Mouse (Mus musculus) liver, postnatal 0 days (tissue): ENCODE results near the gene Sec22c.

Source experiments
- CTCF ChIP-seq: sonication (generic); IDR thresholded peaks from 2 replicates; pipeline ENCODE4 v1.5.1; 2016; ENCODE audit warnings: antibody characterized with exemption, low read depth
- EP300 ChIP-seq: IDR thresholded peaks from 2 replicates; pipeline ENCODE4 v1.6.1; 2016; ENCODE audit warnings: antibody characterized with exemption, low read depth, mild to moderate bottlenecking

DNA sequence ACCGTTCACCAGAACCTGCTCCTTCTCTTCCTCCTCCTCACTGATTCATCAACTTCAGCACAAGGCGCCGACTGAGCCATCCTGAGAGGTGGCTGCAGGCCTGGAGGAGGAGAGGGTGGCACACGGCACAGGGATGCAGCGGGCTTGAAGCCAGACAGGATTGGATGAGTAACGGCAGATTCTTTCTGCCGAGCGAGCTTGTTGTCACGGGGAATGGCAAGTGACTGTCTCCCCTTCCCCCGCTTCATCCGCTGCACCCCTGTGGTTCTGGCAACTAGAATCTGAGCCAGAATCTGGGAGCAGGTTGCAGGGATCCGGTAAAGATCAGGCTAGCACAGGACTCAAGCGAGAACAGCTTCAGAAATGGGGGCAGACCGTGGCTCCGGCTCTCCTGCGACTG is 65.5 kb downstream of the Sec22c start:
- no peak for TF ChIP-seq CTCF
- no peak for TF ChIP-seq EP300
